Mouse (Mus musculus): Measurements from ENCODE around the gene Mical2.

DNA sequence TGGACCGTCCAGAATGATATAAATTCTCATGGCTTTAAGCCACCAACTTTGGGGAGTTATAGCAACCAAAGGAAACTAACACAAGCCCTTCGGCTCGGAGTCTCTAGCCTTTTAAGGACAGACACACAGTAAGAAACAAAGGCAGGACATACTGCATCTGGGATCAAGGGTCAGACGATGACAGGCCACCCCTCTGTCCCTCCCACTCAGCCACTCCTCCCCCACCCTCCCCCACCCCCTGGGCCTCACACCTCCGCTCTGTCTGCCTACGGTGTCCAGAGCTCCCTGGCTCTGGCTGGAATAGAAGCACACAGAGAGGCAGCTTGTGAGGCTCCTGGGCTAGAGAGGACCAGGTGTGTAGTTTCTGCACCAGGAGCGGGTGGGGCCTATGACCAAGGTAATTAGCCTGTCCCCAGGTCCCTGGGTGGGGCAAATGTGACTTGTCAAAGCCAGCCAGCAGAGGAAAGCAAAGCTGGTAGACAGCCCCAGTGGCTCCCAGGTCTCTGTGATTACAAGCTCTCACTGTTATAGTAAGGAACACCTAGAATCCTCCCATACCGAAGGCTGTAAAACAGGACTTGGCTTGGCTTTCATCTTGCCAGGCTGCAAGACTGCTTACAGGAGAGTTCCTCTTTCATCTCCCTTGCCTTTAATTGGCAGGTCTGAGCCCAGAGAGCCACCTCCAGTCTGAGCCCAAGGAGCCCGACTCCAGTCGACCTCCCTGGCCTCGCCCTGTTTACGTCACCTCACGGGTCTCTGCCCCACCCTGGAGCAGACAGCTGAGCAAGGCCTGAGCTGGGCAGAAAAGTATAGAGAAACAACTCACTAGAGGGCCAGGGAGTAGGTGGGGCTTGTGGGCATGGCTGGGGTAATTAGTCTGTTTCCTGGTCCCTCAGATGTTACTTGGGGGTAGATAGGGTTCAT lies 37.9 kb upstream of the Mical2 start:
- TF ChIP-seq GATA1 (IDR thresholded peaks at IDR 0.05; ENCODE audit: low read length), result no peak
- TF ChIP-seq TAL1 (IDR thresholded peaks at IDR 0.05; ENCODE audit: low read length), result no peak

Data from erythroblast, embryonic 14.5 days (primary cell).